Mouse (Mus musculus): ENCODE results near the gene Ppp1r9b.

The Ppp1r9b gene

GRCm38 (mm10) chr11:94978178-94978915, 12.5 kb upstream of the Ppp1r9b start:
- DNase-seq (ENCODE audit: low spot score in 2 of 2), result no peak

GRCm38 (mm10) chr11:94978947-94979346, 11.9 kb upstream of the Ppp1r9b start:
- DNase-seq (ENCODE audit: low spot score in 2 of 2), result peak; percentile 95 to 96

- DNase-seq (ENCODE audit: low spot score in 2 of 2), result no peak
These were observed 11.2 kb upstream of the Ppp1r9b start for GRCm38 (mm10) chr11:94979462-94980179.

- peak in 1 of 2 experiments; percentile 34 for DNase-seq (ENCODE audit: low spot score in 2 of 2)
These were observed 5.7 kb upstream of the Ppp1r9b start for GRCm38 (mm10) chr11:94985140-94985539.

GRCm38 (mm10) chr11:94985822-94986221, 5.0 kb upstream of the Ppp1r9b start:
- DNase-seq (ENCODE audit: low spot score in 2 of 2), result no peak

GRCm38 (mm10) chr11:94986435-94986834, 4.4 kb upstream of the Ppp1r9b start:
- no peak for DNase-seq (ENCODE audit: low spot score in 2 of 2)

GRCm38 (mm10) chr11:94987341-94987740, 3.5 kb upstream of the Ppp1r9b start:
- DNase-seq (ENCODE audit: low spot score in 2 of 2), result peak in 1 of 2 experiments; percentile 26

GRCm38 (mm10) chr11:94987851-94988250, 3.0 kb upstream of the Ppp1r9b start:
- peak; percentile 46 to 58 for DNase-seq (ENCODE audit: low spot score in 2 of 2)

- peak; percentile 28 to 35 for DNase-seq (ENCODE audit: low spot score in 2 of 2)
These were observed 1.9 kb upstream of the Ppp1r9b start for GRCm38 (mm10) chr11:94988780-94989561.

GRCm38 (mm10) chr11:94989562-94990017, 1.2 kb upstream of the Ppp1r9b start:
- peak; percentile 70 to 86 for DNase-seq (ENCODE audit: low spot score in 2 of 2)

- no peak for DNase-seq (ENCODE audit: low spot score in 2 of 2)
These were observed 610 bp upstream of the Ppp1r9b start for GRCm38 (mm10) chr11:94990102-94990748.

- peak; percentile 75 to 84 for DNase-seq (ENCODE audit: low spot score in 2 of 2)
These were observed 1.0 kb downstream of the Ppp1r9b start for GRCm38 (mm10) chr11:94991641-94992479.

GRCm38 (mm10) chr11:94992480-94992753, 1.6 kb downstream of the Ppp1r9b start:
- DNase-seq (ENCODE audit: low spot score in 2 of 2), result peak in 1 of 2 experiments; percentile 59

- peak; percentile 61 to 63 for DNase-seq (ENCODE audit: low spot score in 2 of 2)
These were observed 2.1 kb downstream of the Ppp1r9b start for GRCm38 (mm10) chr11:94992754-94993606.

GRCm38 (mm10) chr11:94994208-94994814, 3.5 kb downstream of the Ppp1r9b start:
- no peak for DNase-seq (ENCODE audit: low spot score in 2 of 2)

- DNase-seq (ENCODE audit: low spot score in 2 of 2), result peak in 1 of 2 experiments; percentile 55
These were observed 4.3 kb downstream of the Ppp1r9b start for GRCm38 (mm10) chr11:94994947-94995772.

GRCm38 (mm10) chr11:94996101-94996500, 5.3 kb downstream of the Ppp1r9b start:
- no peak for DNase-seq (ENCODE audit: low spot score in 2 of 2)

GRCm38 (mm10) chr11:94996984-94997383, 6.1 kb downstream of the Ppp1r9b start:
- peak in 1 of 2 experiments; percentile 47 for DNase-seq (ENCODE audit: low spot score in 2 of 2)

GRCm38 (mm10) chr11:94997596-94997995, 6.8 kb downstream of the Ppp1r9b start:
- peak in 1 of 2 experiments; percentile 71 for DNase-seq (ENCODE audit: low spot score in 2 of 2)
